Mouse (Mus musculus) adrenal gland (tissue): ENCODE data around the gene Plk2.
"Not testable (repeated sequence)": the region's sequence is repeated elsewhere in the genome, so short reads cannot be mapped to it uniquely, and the experiment has no call there.

Source experiments
- intact Hi-C: fragments of 180-260 bp; cut with DNase I; formaldehyde crosslinking; loops from one replicate; pipeline ENCODE4 v1.15.1; 2025

The Plk2 gene

GRCm38 (mm10) chr13:110404059-110404458 is 9.2 kb downstream of the Plk2 start:
- intact Hi-C loops, result no loop called here

- intact Hi-C loops, result not testable (repeated sequence)
Observed at GRCm38 (mm10) chr13:110404686-110405085, 9.8 kb downstream of the Plk2 start.

GRCm38 (mm10) chr13:110406152-110406551 is 11.3 kb downstream of the Plk2 start:
- intact Hi-C loops, result no loop called here

- intact Hi-C loops, result no loop called here
Observed at GRCm38 (mm10) chr13:110412572-110413209, 17.8 kb downstream of the Plk2 start.

- intact Hi-C loops, result no loop called here
Observed at GRCm38 (mm10) chr13:110418656-110419055, 23.8 kb downstream of the Plk2 start.

- intact Hi-C loops, result no loop called here
Observed at GRCm38 (mm10) chr13:110419640-110420039, 24.8 kb downstream of the Plk2 start.

GRCm38 (mm10) chr13:110422434-110422833 is 27.6 kb downstream of the Plk2 start:
- intact Hi-C loops, result no loop called here

GRCm38 (mm10) chr13:110425512-110426222 is 30.8 kb downstream of the Plk2 start:
- intact Hi-C loops, result no loop called here

GRCm38 (mm10) chr13:110431388-110431787 is 36.5 kb downstream of the Plk2 start:
- intact Hi-C loops, result no loop called here

GRCm38 (mm10) chr13:110432062-110432566 is 37.3 kb downstream of the Plk2 start:
- intact Hi-C loops, result no loop called here

- intact Hi-C loops, result no loop called here
Observed at GRCm38 (mm10) chr13:110432613-110433012, 37.8 kb downstream of the Plk2 start.

- intact Hi-C loops, result no loop called here
Observed at GRCm38 (mm10) chr13:110436692-110437091, 41.8 kb downstream of the Plk2 start.

- intact Hi-C loops, result no loop called here
Observed at GRCm38 (mm10) chr13:110438624-110439023, 43.8 kb downstream of the Plk2 start.

GRCm38 (mm10) chr13:110444335-110444734 is 49.5 kb downstream of the Plk2 start:
- intact Hi-C loops, result no loop called here

GRCm38 (mm10) chr13:110444894-110445293 is 50.0 kb downstream of the Plk2 start:
- intact Hi-C loops, result no loop called here

GRCm38 (mm10) chr13:110446434-110446833 is 51.6 kb downstream of the Plk2 start:
- intact Hi-C loops, result no loop called here

GRCm38 (mm10) chr13:110450056-110450455 is 55.2 kb downstream of the Plk2 start:
- intact Hi-C loops, result no loop called here
